Mouse (Mus musculus) midbrain, embryonic 12.5 days (tissue): ENCODE data around the gene Foxf1. TPM values are rescaled to one million over a fixed set of nuclear protein-coding genes. Genes with fewer than 3 reads are reported as not detected.

ENCODE experiments used
- ATAC-seq: fragments of 200-750 bp; cut with Nextera tagmentation; 2 replicates; pipeline ENCODE4 v1.8.0; 2017; ENCODE audit warnings: low read depth, moderate TSS enrichment, moderate library complexity; ENCODE audit not compliant: low FRiP score
- H3K27ac ChIP-seq: fragments of 300-500 bp; sonication (generic); replicated peaks from 2 replicates; pipeline ENCODE4 v1.5.1; 2016; ENCODE audit warnings: mild to moderate bottlenecking
- H3K27me3 ChIP-seq: fragments of 300-500 bp; sonication (generic); 2 replicates; pipeline ENCODE4 v1.6.1; 2016; ENCODE audit warnings: mild to moderate bottlenecking
- H3K36me3 ChIP-seq: fragments of 300-500 bp; sonication (generic); 2 replicates; pipeline ENCODE4 v1.6.1; 2016
- H3K4me1 ChIP-seq: fragments of 300-500 bp; sonication (generic); 2 replicates; pipeline ENCODE4 v1.6.1; 2016
- H3K4me2 ChIP-seq: fragments of 300-500 bp; sonication (generic); replicated peaks from 2 replicates; pipeline ENCODE4 v1.6.1; 2016; ENCODE audit warnings: mild to moderate bottlenecking, moderate library complexity
- H3K4me3 ChIP-seq: fragments of 300-500 bp; sonication (generic); 2 replicates; pipeline ENCODE4 v1.5.1; 2016; ENCODE audit warnings: mild to moderate bottlenecking
- H3K9ac ChIP-seq: fragments of 300-500 bp; sonication (generic); replicated peaks from 2 replicates; pipeline ENCODE4 v1.6.1; 2016; ENCODE audit warnings: mild to moderate bottlenecking, moderate library complexity
- H3K9me3 ChIP-seq: fragments of 300-500 bp; sonication (generic); 2 replicates; pipeline ENCODE4 v1.6.1; 2016; ENCODE audit warnings: mild to moderate bottlenecking
- WGBS: fragments of 180-500 bp; shearing (Covaris S2); methylation state at CpG from one replicate; pipeline ENCODE4 v1.1.7; 2016; 5-methylcytosine and 5-hydroxymethylcytosine counted together
- polyA plus RNA-seq: library from polyadenylated mRNA; unstranded; fragments of >200 nt; fragmentation: Nextera tagmentation; extraction: Ambion mirVana; gene quantifications from 2 replicates; pipeline ENCODE4 v1.2.1, GENCODE M21; 2016

The Foxf1 gene
- polyA plus RNA-seq, 1 experiment from 2014 or later: 0.33 TPM

DNA sequence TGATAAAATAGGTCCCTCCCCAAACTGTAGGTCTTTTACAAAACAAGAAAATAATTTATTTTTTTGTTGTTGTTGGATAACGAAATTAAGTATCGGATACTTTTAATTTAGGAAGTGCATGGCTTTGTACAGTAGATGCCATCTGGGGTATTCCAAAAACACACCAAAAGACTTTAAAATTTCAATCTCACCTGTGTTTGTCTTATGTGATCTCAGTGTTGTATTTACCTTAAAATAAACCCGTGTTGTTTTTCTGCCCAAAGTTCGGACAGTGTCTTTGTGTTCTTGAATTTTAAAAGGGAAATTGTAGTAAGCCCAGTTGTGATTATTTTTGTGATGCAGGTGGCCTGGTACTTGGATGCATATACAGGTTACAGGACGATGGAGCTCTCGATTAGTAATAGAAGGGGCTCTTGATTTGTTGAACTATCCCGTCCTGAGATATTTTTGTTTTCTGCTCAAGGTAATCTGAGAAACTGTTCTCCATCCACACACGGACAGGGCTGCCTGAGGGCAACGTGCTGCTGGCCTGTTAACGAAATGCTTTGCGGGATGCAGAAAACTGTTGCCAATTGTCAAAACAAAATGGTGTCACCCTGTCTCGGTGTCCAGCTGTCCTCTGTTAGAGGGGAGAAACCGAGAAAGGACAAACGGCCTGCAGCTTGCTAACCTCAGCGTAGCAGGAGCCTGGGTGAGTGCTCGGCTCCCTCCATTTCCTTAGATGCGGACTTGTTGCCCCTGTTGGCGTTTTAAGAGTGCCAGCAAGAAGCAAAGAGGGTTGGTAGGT is 34.6 kb downstream of the Foxf1 start:
- WGBS: 2% methylated on average over 18 of the region's 18 CpGs
- no peak overlapping the region for H3K9ac ChIP-seq
- no peak for ATAC-seq

DNA sequence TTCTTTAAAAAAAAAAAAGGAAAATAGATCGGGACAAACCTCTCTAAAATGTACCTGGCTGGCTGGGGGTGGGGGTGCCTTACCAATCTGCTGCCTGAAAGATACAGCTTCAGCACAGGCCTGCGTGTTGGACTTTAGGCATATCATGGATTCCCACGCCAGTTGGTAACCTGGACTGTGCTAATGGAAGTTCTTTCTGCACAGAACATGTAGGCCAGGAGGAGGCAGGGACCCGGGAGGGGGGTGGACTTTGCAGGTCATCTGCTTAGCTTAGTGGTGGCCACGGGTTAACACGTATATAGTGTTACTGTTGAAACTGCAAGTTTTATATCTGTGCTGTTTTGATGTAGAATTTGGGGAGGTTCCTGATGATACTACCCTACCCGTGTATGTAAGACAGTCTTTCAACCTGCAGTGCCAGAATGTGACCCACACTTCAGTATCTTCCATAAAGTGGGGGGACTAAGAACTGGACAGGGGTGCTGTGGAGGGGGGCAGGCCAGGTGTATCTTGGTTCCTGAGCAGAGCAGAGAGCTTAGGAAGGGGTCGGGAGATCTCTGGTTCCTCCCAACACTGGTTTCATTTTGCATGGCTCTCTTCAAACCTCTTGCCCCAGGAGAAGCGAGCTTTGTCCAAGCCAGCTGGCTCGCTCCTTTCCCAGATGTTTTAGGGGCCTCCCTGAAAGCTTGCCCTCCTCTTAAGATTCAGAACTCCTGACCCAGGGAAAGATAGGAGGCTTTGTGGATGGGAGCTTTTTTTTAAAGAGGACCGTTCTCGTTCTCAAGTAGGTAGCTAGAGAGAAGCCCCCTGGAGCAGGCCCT is 35.7 kb downstream of the Foxf1 start:
- Histone ChIP-seq H3K27me3 (peaks cover 97% of the 10 kb centered on the region), H3K9ac (no peak overlapping the region), H3K36me3 (no peaks in the 10 kb centered on the region), H3K27ac (no peak overlapping the region), H3K4me1 (peaks cover 13% of the 10 kb centered on the region), H3K4me2 (no peak overlapping the region), H3K9me3 (no peaks in the 10 kb centered on the region), H3K4me3 (no peak overlapping the region)
- no peak for ATAC-seq
- WGBS: 2% methylated on average over 12 of the region's 12 CpGs

More for the DNA sequence above, 34.6 kb downstream of the Foxf1 start:
- no peaks in the 10 kb centered on the region for H3K9me3 ChIP-seq
- peak overlapping the region; percentile 17 for H3K4me3 ChIP-seq
- no peaks in the 10 kb centered on the region for H3K36me3 ChIP-seq
- no peak overlapping the region for H3K27ac ChIP-seq
- peaks cover 97% of the 10 kb centered on the region for H3K27me3 ChIP-seq
- no peak overlapping the region for H3K4me2 ChIP-seq
- H3K4me1 ChIP-seq: peaks cover 12% of the 10 kb centered on the region

DNA sequence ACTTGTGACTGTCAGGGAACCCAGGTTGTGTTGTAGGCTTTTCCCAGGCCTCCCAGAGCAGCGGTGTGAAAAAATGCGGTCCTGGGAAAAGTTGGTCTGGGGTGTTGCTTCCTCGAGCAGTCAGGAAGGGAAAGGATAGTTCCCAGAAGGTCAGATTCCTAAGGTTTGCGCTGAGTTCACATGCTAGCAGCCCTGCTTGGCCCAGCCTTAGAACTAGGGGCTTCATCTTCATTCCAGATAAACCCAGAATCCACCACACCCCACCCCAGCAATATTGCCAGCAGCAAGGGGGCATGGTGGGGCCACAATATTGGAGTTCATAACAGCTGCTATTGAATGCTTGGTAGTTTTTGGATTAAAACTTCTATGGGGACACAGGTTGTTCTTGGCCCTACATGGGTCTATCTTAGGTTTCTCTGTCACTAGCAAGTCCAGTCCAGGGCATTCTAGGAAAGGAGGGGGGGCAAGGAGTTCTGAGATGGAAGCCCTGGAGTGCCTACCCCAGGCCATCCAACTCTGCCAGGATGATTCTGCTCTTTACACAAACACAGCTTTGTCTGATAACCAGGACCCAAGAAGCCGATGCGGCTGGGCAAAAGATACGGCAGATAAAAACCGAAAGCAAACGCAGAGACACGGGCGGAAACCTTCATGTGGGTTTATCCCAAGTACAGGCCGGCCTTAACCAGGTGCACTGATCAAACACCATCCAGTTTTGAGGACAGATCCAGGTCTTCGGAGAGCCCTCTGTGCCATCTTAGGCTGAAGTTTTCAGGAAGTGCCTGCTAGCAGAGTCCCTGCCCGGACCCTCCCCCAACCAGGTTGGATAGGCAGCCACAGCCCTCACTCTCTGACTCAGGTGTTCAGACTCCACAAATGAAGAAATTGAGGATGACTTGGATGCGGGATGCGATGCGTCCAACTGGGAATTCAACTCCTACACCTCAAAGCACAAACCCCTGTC is 36.6 kb downstream of the Foxf1 start:
- Histone ChIP-seq H3K4me3 (no peak overlapping the region), H3K27ac (no peak overlapping the region), H3K4me1 (peaks cover 21% of the 10 kb centered on the region), H3K27me3 (peaks cover 98% of the 10 kb centered on the region), H3K4me2 (no peak overlapping the region), H3K9me3 (no peaks in the 10 kb centered on the region), H3K36me3 (no peaks in the 10 kb centered on the region), H3K9ac (no peak overlapping the region)
- no peak for ATAC-seq
- 5% methylated on average over 17 of the region's 17 CpGs for WGBS

DNA sequence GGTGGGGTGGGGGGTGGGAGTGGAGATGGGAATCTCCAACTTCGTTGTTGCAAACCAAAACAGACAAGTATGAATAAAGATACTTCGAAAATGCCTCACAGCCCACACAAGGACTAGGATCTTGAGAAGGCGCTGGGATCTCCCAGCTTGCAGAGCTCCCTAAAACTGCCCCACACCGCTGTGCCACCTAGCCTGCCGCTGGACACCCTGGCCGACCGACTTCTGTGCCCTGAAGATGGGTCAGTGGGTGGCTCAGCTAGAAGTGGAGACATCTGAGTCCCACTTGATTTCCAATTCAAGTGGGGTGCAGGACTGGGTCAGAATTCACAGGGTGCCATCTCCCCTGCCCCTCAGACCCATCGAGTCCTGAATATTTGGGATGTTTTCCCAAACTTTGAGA is 37.5 kb downstream of the Foxf1 start:
- Histone ChIP-seq H3K9me3 (no peaks in the 10 kb centered on the region), H3K9ac (no peak overlapping the region), H3K27me3 (peaks cover 99% of the 10 kb centered on the region), H3K4me1 (peaks cover 16% of the 10 kb centered on the region), H3K4me3 (no peak overlapping the region), H3K4me2 (no peak overlapping the region), H3K36me3 (no peaks in the 10 kb centered on the region), H3K27ac (no peak overlapping the region)
- ATAC-seq: no peak
- WGBS: 3% methylated on average over 8 of the region's 8 CpGs

GRCm38 (mm10) chr8:121122368-121122767 is 38.2 kb downstream of the Foxf1 start:
- Histone ChIP-seq H3K4me2 (no peak overlapping the region), H3K4me1 (peaks cover 13% of the 10 kb centered on the region), H3K9me3 (no peaks in the 10 kb centered on the region), H3K9ac (no peak overlapping the region), H3K27ac (no peak overlapping the region), H3K36me3 (no peaks in the 10 kb centered on the region), H3K4me3 (no peak overlapping the region), H3K27me3 (peaks cover 99% of the 10 kb centered on the region)
- no peak for ATAC-seq
- 5% methylated on average over 7 of the region's 7 CpGs for WGBS

GRCm38 (mm10) chr8:121123113-121123512 is 38.9 kb downstream of the Foxf1 start:
- no peak for ATAC-seq
- Histone ChIP-seq H3K9me3 (no peaks in the 10 kb centered on the region), H3K36me3 (no peaks in the 10 kb centered on the region), H3K4me3 (no peak overlapping the region), H3K27ac (no peak overlapping the region), H3K4me2 (no peak overlapping the region), H3K27me3 (peaks cover 99% of the 10 kb centered on the region), H3K4me1 (peaks cover 16% of the 10 kb centered on the region), H3K9ac (no peak overlapping the region)
- 28% methylated on average over 2 of the region's 2 CpGs for WGBS

DNA sequence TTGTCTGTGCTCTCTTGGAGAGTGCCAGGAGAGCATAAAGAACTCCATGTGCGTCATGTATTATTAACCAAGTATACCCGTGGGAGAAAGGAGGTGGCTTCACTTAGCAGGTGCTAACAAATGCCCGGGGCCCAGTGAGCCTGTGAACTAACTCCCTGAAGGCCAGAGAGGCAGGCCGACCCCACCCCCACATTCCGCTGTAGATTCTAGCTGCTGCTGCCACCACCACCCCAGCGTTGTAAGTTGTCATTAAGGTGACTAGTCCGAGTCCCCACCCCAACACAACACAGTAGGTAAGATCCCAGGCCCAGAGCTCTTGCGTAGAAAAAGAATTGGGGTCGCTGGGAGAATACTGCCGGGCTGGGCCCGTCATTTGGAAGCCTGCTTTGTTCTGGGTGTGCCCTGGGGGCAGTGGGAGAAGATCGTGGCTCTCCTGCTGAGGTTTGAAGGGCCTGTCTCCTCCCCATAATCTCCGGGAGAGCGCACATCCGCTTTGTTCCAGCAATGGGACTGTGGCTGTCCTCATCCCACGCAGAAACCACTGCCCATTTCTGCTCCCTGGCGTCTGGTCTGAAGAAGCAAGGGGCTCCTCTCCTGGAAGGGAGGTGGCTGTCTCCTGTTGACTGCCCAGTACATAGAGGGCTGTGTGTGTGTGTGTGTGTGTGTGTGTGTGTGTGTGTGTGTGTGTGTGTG is 40.5 kb downstream of the Foxf1 start:
- Histone ChIP-seq H3K4me2 (peak overlapping the region; percentile 43; the same call in 1 of the 2 replicates), H3K9me3 (no peaks in the 10 kb centered on the region), H3K4me1 (peaks cover 24% of the 10 kb centered on the region), H3K27me3 (peaks cover 100% of the 10 kb centered on the region), H3K4me3 (no peak overlapping the region; the same call in 1 of the 2 replicates), H3K9ac (no peak overlapping the region), H3K36me3 (no peaks in the 10 kb centered on the region), H3K27ac (no peak overlapping the region)
- peak; percentile 54; the same call in 1 of the 2 replicates for ATAC-seq
- WGBS: 2% methylated on average over 17 of the region's 17 CpGs

DNA sequence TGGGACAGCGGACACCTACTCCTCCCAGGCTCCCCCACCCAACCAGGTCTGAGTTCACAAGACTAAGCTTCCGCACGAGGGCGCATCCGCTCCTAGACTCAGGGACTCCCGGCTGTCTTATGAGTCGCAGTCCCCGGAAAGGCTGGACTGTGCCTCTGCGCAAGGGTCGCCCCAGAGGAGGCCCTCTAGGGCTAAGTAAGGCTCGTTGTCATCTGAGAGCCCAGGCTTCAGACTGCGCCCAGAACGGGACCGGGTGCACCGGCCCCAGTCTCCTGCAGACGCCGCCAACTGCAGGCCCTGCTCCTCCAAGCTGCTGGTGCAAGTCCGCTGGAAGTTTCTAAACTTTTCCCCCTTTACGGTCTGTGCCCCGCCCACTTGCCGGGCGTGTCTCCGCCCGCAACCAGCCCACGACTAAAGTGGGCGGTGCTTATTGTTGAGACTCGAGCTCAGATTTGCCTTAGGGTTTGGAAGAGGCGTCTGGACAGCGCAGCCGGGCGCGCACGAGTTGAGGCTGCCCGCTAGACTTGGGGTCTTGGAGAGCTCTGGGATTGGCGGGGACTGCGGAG is 41.2 kb downstream of the Foxf1 start:
- H3K36me3 ChIP-seq: no peaks in the 10 kb centered on the region
- under 1% methylated on average over 35 of the region's 36 CpGs for WGBS
- peaks cover 24% of the 10 kb centered on the region for H3K4me1 ChIP-seq
- no peak overlapping the region for H3K27ac ChIP-seq
- peaks cover 100% of the 10 kb centered on the region for H3K27me3 ChIP-seq
- ATAC-seq: peak; percentile 56
- peak overlapping the region; percentile 43 for H3K4me2 ChIP-seq
- no peaks in the 10 kb centered on the region for H3K9me3 ChIP-seq
- H3K9ac ChIP-seq: no peak overlapping the region
- H3K4me3 ChIP-seq: peak overlapping the region; percentile 24

GRCm38 (mm10) chr8:121126191-121126590 is 42.0 kb downstream of the Foxf1 start:
- H3K36me3 ChIP-seq: no peaks in the 10 kb centered on the region
- H3K4me1 ChIP-seq: peaks cover 24% of the 10 kb centered on the region
- H3K9ac ChIP-seq: no peak overlapping the region
- H3K4me2 ChIP-seq: no peak overlapping the region; the same call in 1 of the 2 replicates
- no peak overlapping the region for H3K4me3 ChIP-seq
- no peak overlapping the region for H3K27ac ChIP-seq
- ATAC-seq: no peak
- H3K27me3 ChIP-seq: peaks cover 100% of the 10 kb centered on the region
- WGBS: 5% methylated on average over 6 of the region's 6 CpGs
- H3K9me3 ChIP-seq: no peaks in the 10 kb centered on the region

DNA sequence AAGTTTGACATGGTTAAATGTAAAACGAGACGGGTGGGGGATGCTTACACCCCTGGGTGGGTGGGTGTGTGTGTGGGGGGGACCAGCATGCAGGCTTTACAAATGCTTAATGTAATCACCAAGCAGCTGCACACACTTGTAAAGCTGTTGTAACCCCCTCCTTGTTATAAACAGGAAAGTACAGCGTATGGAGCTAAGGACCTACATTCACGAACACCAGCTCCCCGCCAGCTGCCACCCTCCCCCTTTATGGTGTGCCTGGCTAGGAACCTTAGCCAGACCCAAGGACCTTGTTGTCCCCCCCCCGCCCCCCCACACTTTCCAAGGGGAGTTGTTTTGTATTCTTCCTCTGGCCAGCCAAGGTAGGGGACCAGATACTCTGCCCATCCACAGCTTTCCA is 42.5 kb downstream of the Foxf1 start:
- Histone ChIP-seq H3K9ac (no peak overlapping the region), H3K27me3 (peaks cover 99% of the 10 kb centered on the region), H3K9me3 (no peaks in the 10 kb centered on the region), H3K4me3 (no peak overlapping the region), H3K4me2 (no peak overlapping the region), H3K36me3 (no peaks in the 10 kb centered on the region), H3K27ac (no peak overlapping the region), H3K4me1 (peaks cover 24% of the 10 kb centered on the region)
- no peak for ATAC-seq
- WGBS: under 1% methylated on average over 5 of the region's 6 CpGs

DNA sequence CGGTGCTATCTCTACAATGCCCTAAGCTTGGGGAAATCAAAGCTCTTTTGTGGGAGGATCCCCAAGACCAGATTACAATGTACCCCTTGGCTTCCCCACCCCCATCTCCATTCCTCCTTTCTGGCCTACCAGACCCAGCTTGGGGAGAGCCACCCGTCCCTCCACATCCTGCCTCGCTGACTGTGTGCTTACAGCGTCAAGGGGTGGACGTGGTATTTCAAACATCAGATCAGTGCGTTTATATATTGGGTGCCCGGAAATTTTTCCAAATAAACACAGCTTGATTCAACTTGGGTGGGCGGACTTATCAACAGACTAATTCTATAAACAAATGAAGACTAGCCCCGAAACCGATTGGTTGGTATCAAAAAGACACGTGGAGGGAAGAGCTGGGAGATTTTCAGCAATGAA is 43.1 kb downstream of the Foxf1 start:
- Histone ChIP-seq H3K4me3 (no peak overlapping the region), H3K9me3 (no peaks in the 10 kb centered on the region), H3K36me3 (no peaks in the 10 kb centered on the region), H3K4me1 (peaks cover 24% of the 10 kb centered on the region), H3K27ac (no peak overlapping the region), H3K4me2 (no peak overlapping the region), H3K9ac (no peak overlapping the region), H3K27me3 (peaks cover 99% of the 10 kb centered on the region)
- WGBS: 1% methylated on average over 11 of the region's 11 CpGs
- no peak for ATAC-seq
